Mouse (Mus musculus): ENCODE data around the gene Calm3. TPM values are rescaled to one million over a fixed set of nuclear protein-coding genes. Genes with fewer than 3 reads are reported as not detected.

The Calm3 gene
- polyA plus RNA-seq, 1 experiment from 2014 or later: 391 TPM

DNA sequence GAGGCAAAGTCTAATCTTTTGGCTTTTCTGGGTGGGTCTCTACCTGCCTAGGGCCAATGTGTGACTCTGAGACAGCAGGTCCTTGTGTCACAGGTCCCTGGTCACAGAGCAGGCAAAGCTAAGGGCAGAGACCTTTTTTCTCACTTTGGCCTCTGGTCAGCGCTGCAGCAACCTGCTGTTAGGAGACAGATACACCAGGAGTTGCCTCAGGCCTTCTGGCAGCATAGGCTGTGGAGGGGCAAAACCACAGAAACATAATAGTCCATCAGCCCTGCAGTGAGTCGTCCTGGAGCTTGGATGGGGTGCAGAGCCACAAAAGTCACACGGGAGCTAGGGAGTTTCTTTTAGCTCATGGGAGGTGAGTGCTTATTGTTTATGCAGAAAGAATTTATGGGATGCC lies 5.2 kb downstream of the Calm3 start:
- H3K27ac ChIP-seq (replicated peaks): 0 out of 2 replicates have a peak overlapping the region, but pooled peaks have one; percentile 22
- no peak for ATAC-seq (ENCODE audit: low FRiP score, low read depth)
- H3K4me2 ChIP-seq: no peak overlapping the region
- WGBS: 76% methylated on average over 3 of the region's 3 CpGs
- no peak overlapping the region for H3K9ac ChIP-seq
- H3K4me1 ChIP-seq (replicated peaks): peaks cover 57% of the 10 kb centered on the region
- no peaks in the 10 kb centered on the region for H3K9me3 ChIP-seq
- H3K36me3 ChIP-seq: peaks cover 48% of the 10 kb centered on the region
- H3K4me3 ChIP-seq: no peak overlapping the region
- H3K27me3 ChIP-seq: no peaks in the 10 kb centered on the region

DNA sequence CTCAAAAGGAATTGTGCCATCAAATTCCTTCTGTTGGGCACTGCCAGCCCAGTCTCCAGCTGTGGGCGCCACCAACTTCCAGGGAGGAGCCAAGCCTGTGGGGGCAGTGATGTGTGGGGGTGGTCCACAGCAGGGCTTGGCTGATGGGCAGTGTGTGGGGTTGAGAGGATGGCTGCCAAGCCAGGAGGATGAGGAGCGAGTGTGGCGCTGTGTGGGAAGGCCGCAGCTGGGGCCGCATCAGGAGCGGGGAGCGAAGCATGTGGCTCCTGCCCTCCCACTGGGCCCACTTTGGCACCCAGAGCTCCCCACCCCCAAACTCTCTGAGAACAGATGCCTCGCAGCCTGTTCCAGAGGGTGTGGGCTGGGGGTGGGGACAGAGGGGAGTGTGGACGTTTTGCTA lies 5.9 kb downstream of the Calm3 start:
- peaks cover 57% of the 10 kb centered on the region for H3K4me1 ChIP-seq (replicated peaks)
- WGBS: 47% methylated on average over 9 of the region's 9 CpGs
- H3K36me3 ChIP-seq: peaks cover 48% of the 10 kb centered on the region
- H3K27ac ChIP-seq (replicated peaks): peak overlapping the region; percentile 22; the same call in 1 of the 2 replicates
- no peaks in the 10 kb centered on the region for H3K27me3 ChIP-seq
- H3K4me2 ChIP-seq: no peak overlapping the region
- ATAC-seq (ENCODE audit: low FRiP score, low read depth): no peak
- H3K9me3 ChIP-seq: no peaks in the 10 kb centered on the region
- no peak overlapping the region for H3K9ac ChIP-seq
- H3K4me3 ChIP-seq: no peak overlapping the region

DNA sequence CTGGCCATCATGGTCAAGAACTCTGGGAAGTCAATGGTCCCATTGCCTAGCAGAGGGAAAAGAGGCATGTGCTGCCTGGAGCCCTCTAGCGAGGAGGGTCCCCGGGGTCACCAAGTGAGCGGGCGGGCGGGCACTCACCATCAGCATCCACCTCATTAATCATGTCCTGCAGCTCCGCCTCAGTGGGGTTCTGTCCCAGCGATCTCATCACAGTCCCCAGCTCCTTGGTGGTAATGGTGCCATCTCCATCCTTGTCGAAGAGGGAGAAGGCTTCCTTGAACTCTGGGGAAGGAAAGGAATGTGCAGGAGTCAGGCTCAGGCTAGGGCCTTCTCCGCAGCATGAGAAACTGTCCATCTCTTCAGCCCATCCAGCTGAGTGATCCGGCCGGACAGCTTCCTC lies 6.5 kb downstream of the Calm3 start:
- no peaks in the 10 kb centered on the region for H3K9me3 ChIP-seq
- WGBS: 59% methylated on average over 11 of the region's 11 CpGs
- H3K4me3 ChIP-seq: no peak overlapping the region
- no peak overlapping the region for H3K27ac ChIP-seq (replicated peaks)
- ATAC-seq (ENCODE audit: low FRiP score, low read depth): no peak
- H3K36me3 ChIP-seq: peaks cover 48% of the 10 kb centered on the region
- no peak overlapping the region for H3K9ac ChIP-seq
- no peaks in the 10 kb centered on the region for H3K27me3 ChIP-seq
- H3K4me2 ChIP-seq: no peak overlapping the region
- peaks cover 55% of the 10 kb centered on the region for H3K4me1 ChIP-seq (replicated peaks)

DNA sequence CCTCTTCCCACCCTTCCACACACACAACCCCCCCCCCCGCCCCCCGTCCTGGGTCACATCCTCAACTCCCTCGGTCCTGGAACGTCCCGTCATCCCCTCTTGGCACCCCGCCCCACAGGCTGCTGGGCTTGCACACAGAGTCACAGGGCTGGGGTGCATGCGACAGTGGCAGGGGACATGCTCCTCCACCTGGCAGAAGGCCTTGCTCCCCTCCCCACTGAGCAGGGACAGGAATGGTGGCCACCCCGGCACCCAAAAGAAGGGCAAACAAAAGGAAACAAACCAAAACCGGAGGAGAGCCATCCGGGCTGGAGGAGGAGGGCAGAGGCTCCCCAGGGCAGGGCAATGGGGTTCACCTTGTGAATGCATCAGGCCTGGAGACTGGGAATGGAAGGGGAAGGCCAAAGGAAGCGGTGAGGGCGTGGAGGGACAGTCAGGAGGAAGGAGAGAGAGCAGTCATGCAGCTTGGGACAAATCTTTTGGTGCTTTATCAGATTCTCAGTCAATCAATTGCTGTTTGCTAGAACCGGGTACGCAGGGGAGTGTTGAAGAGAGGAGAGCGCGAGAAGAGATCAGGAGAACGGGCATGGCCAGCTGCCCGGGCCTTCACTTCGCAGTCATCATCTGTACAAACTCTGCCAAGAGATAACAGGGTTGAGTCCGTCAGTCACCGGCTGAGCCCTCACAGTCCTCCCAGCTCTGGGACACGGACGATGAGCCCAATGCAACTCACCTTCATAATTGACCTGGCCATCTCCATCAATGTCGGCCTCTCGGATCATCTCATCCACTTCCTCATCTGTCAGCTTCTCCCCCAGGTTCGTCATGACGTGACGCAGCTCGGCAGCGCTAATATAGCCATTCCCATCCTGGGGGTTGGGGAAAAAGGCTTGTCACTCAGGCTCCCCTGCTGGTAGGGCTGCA lies 7.3 kb downstream of the Calm3 start:
- H3K27me3 ChIP-seq: no peaks in the 10 kb centered on the region
- H3K36me3 ChIP-seq: peaks cover 48% of the 10 kb centered on the region
- H3K4me3 ChIP-seq: no peak overlapping the region
- no peak overlapping the region for H3K9ac ChIP-seq
- ATAC-seq (ENCODE audit: low FRiP score, low read depth): no peak
- no peak overlapping the region for H3K27ac ChIP-seq (replicated peaks)
- no peak overlapping the region for H3K4me2 ChIP-seq
- 79% methylated on average over 29 of the region's 30 CpGs for WGBS
- H3K9me3 ChIP-seq: no peaks in the 10 kb centered on the region
- peaks cover 46% of the 10 kb centered on the region for H3K4me1 ChIP-seq (replicated peaks)

DNA sequence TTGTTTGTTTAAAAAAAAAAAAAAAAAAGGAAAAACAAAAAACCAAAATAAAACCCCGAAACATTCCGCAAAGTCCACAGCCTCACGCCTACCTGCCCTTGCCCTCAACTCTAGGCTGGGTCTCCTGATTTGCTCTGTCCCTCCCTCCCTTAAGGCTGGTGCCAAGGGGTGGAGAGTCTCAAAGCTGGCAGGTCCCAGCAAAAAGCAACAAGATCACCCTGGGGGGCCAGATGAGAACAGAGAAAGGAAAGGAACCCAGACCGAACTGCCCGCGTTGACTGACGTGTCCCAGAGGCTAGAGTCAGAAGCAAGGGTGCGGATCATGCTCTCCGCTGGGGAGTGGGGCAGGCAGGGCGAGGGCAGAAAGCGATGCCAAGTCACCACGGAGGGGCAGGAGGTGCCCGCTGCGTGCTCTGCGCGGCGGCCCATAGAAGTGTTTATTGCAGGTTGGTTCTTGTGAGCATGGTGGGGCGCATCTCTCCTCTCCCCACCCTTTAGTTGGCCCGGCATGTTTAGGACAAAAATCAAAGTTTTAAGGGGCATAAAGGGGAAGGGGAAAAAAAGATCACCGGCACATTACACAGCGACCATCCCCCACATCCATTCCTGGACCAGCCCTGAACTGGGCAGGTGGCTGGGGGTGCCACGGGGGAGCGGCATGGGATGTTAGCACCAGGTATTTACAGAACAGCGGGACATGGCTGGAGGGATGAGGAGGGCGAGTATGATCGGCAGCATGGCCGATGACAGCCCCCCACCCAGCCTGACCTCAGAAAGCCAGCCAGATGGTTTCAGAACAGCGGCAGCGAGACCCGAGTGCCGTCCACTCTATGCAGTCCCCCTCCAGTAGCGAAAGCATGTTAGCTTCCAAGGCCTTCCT lies 8.2 kb downstream of the Calm3 start:
- Histone ChIP-seq H3K36me3 (peaks cover 48% of the 10 kb centered on the region), H3K9ac (no peak overlapping the region), H3K4me3 (no peak overlapping the region), H3K4me1 (replicated peaks) (peaks cover 37% of the 10 kb centered on the region), H3K27ac (replicated peaks) (no peak overlapping the region), H3K27me3 (no peaks in the 10 kb centered on the region), H3K4me2 (no peak overlapping the region), H3K9me3 (no peaks in the 10 kb centered on the region)
- WGBS: 90% methylated on average over 32 of the region's 32 CpGs
- ATAC-seq (ENCODE audit: low FRiP score, low read depth): no peak

DNA sequence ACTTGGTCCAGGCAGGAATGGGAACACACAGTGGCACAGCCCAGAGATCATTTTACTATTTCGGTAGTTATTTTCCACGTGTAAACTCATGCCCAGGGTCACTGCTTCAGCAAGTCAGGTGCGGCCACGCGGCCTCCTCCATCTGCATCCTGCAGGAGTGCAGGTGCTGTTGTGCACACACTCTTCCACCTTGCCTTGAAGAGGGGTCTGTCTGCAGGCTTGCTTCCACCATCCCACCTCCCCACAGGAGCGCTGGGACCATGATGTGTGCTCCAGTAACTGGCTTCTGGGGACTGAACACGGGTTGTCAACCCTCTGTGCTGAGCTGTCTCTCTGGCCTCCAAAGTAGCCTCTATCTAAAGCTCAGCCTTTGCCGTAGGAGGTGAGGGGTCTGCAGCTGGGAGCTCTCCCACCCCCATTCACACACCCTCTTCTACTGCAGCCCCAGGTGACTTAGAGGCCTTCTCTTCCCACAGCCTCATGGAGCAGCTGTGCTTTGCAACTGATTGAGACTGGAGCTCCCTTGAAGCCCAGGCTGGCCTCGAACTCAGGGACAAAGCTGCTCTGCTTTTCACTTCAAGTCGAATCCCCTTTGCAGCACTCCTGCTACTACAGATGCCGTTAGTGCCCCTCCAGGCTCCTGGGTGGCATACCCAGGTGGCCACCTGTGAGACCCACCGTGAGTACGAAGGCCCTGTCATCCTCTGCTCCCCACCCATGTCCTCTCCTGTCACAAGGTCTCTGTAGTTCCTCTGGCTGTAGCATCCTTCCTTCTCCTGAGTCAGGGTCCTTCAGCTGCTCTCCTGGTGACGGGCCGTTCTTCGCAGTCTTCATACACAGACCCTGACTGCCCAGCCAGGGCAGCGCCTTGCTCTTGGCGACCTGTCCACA lies 9.2 kb downstream of the Calm3 start:
- H3K27ac ChIP-seq (replicated peaks): 0 out of 2 replicates have a peak overlapping the region, but pooled peaks have one; percentile 6
- no peak overlapping the region for H3K9ac ChIP-seq
- H3K9me3 ChIP-seq: no peaks in the 10 kb centered on the region
- H3K27me3 ChIP-seq: no peaks in the 10 kb centered on the region
- H3K4me1 ChIP-seq (replicated peaks): peaks cover 27% of the 10 kb centered on the region
- ATAC-seq (ENCODE audit: low FRiP score, low read depth): no peak
- H3K4me3 ChIP-seq: no peak overlapping the region
- H3K36me3 ChIP-seq: peaks cover 48% of the 10 kb centered on the region
- 84% methylated on average over 18 of the region's 18 CpGs for WGBS
- no peak overlapping the region for H3K4me2 ChIP-seq

DNA sequence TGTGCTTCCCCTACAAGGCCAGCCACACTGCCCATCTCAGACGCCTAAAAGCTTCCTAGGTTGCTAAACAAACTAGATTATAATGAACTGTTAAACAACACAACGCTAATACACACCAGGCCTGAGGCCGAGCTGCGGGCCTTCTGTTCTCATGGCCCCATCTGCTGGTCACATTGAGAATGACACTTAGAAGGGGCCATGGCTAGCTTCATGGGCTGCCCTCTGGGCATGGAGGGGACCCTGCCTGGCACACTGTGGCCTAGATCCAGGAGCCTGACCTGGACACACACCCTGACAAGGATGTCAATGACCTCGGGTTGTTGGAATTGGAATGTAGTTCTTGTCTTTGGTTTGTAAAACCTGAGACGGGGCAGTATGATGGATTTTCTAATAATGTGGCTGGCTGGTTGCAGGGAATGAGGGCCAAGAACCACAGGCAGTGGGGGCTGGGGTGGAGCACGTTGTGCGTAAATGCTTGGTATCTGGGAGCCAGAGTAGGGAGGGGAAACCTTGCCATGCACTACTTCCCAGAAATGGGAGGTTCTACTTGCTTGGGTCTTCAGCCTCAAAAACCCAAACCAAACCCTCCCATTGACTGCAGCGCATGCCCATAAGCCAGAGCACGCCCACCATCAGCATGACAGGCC lies 10.0 kb downstream of the Calm3 start:
- Histone ChIP-seq H3K4me3 (no peak overlapping the region), H3K36me3 (peaks cover 47% of the 10 kb centered on the region), H3K9me3 (no peaks in the 10 kb centered on the region), H3K27me3 (no peaks in the 10 kb centered on the region), H3K4me2 (no peak overlapping the region), H3K27ac (replicated peaks) (0 out of 2 replicates have a peak overlapping the region, but pooled peaks have one; percentile 19), H3K4me1 (replicated peaks) (peaks cover 19% of the 10 kb centered on the region), H3K9ac (no peak overlapping the region)
- 33% methylated on average over 10 of the region's 10 CpGs for WGBS
- peak; percentile 52 for ATAC-seq (ENCODE audit: low FRiP score, low read depth)

DNA sequence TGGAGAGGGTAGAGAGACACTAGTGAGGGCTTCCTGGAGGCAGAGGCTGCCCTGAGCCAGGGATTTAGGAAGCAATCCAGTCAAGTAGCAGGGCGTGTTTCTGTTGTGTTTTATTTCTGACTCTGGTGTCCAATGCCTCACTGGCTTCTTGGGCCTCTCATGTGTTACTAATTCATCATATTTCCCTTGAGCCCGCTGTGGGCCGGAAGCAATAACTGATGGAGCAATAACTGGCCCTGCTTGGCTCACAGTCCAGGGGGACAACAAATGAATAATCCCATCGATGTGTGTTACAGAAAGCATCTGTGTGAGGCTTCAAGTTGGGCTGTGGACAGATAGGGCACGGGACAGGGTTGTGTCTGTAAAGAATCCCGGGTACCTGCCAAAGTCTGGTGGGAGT lies 11.6 kb downstream of the Calm3 start:
- Histone ChIP-seq H3K36me3 (peaks cover 31% of the 10 kb centered on the region), H3K27ac (replicated peaks) (no peak overlapping the region), H3K9ac (no peak overlapping the region), H3K9me3 (no peaks in the 10 kb centered on the region), H3K4me1 (replicated peaks) (0 out of 2 replicates have a peak, but pooled peaks cover 4% of the 10 kb centered on the region), H3K27me3 (no peaks in the 10 kb centered on the region), H3K4me2 (no peak overlapping the region), H3K4me3 (no peak overlapping the region)
- WGBS: 51% methylated on average over 6 of the region's 6 CpGs
- no peak for ATAC-seq (ENCODE audit: low FRiP score, low read depth)

DNA sequence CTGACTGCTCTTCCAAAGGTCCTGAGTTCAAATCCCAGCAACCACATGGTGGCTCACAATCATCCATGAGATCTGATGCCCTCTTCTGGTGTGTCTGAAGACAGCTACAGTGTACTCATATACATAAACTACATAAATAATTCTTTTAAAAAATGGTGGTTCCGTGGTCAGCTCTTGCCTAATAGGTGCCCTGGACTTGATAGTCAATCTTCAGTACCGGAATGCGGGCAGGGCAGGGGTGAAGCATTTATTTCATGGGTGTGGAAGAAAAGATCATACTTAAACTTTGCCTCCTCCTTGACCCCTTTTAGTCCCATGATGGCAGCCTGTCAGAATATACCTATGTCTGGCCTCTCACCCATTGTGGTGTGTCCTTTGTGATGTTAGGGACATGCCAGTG lies 12.0 kb downstream of the Calm3 start:
- Histone ChIP-seq H3K36me3 (peaks cover 26% of the 10 kb centered on the region), H3K27me3 (no peaks in the 10 kb centered on the region), H3K9me3 (no peaks in the 10 kb centered on the region), H3K27ac (replicated peaks) (no peak overlapping the region), H3K9ac (no peak overlapping the region), H3K4me1 (replicated peaks) (no peaks in the 10 kb centered on the region), H3K4me2 (no peak overlapping the region), H3K4me3 (no peak overlapping the region)
- ATAC-seq (ENCODE audit: low FRiP score, low read depth): no peak
- WGBS: 90% methylated on average over 3 of the region's 3 CpGs

DNA sequence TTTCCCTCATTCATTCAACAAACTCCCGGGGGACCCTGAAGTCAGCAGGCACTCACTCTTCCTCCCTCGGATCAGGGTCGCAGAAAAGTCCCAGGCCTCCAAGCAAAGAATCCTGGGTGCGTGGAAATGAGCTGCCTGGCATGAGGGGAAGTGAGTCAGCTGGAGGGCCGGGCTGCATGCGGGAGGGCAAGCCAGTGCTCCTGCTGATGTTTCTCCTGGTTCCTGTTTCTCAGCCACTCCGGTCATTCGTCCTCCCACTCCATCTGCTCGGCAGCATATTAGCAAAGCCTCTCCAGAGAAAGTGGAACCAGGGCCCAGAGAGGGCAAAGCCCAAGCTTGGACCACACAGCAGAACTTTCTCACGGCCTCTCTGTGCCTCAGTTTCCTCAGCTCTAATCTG lies 14.0 kb downstream of the Calm3 start:
- ATAC-seq (ENCODE audit: low FRiP score, low read depth): no peak
- H3K9ac ChIP-seq: no peak overlapping the region
- H3K27ac ChIP-seq (replicated peaks): no peak overlapping the region
- no peaks in the 10 kb centered on the region for H3K27me3 ChIP-seq
- WGBS: 51% methylated on average over 10 of the region's 10 CpGs
- H3K4me1 ChIP-seq (replicated peaks): peaks cover 5% of the 10 kb centered on the region; the same call in 1 of the 2 replicates
- H3K9me3 ChIP-seq: no peaks in the 10 kb centered on the region
- no peak overlapping the region for H3K4me2 ChIP-seq
- H3K4me3 ChIP-seq: no peak overlapping the region
- H3K36me3 ChIP-seq: peaks cover 8% of the 10 kb centered on the region

DNA sequence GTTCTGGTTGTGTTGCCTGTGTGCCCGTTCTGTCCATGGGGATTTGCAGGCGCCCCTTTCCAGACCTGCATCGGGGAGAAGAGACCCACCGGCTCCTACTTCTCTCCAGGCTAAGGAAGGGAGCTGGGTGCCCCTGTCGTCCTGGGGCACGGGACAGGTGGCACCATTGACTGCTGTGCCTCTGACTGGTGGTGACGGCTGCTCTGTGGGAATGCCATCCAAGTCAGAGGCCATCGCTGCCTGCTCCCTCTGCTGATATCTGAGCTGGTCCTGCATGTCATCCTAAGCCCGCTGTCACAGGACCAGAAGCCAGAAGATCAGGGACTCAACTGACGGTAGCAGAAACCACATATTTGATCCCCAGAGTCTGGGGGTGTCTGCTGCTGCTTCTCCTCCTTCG lies 15.1 kb downstream of the Calm3 start:
- no peak overlapping the region for H3K9ac ChIP-seq
- H3K27me3 ChIP-seq: no peaks in the 10 kb centered on the region
- H3K36me3 ChIP-seq: no peaks in the 10 kb centered on the region
- peaks cover 5% of the 10 kb centered on the region; the same call in 1 of the 2 replicates for H3K4me1 ChIP-seq (replicated peaks)
- no peak for ATAC-seq (ENCODE audit: low FRiP score, low read depth)
- no peak overlapping the region for H3K27ac ChIP-seq (replicated peaks)
- no peaks in the 10 kb centered on the region for H3K9me3 ChIP-seq
- no peak overlapping the region for H3K4me3 ChIP-seq
- WGBS: 72% methylated on average over 11 of the region's 11 CpGs
- H3K4me2 ChIP-seq: no peak overlapping the region
